Comparison of ENCODE assay signal across 12 mouse cellular contexts in the genomic region with DNA sequence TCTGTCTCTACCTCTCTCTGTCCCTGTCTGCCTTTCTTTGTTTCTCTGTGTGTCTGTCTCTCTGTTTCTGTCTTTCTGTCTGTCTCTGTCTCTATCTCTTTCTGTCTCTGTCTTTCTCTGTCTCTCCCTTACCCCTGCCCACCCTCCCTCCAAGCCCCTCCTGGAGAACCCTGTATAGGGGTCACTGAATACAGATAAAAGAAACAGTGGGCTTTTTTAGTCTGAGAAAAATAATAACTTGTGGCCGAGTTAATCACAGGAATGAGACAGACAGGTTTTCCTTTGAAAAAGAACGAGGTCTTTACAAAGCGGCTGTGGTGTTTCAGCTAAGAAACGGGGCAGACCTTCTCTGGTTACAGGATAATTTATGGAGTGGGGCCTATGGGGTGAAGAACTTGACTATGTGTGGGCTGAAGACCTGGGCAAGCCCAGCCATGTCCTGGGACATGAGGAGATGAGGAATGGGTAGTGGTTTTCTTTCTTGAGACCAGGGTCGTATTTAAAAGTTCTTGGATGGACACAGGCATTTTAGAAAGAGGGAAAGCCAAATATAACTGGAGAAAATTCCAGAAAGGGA.
A peak's percentile ranks its signal among the peaks of the same experiment; 100 is the strongest.
DNase-seq lines count a peak whose midpoint lies in the region; ATAC-seq lines count a peak whose summit lies in the region.
"Had no signal": no experiment of that assay in that cellular context is flagged by ENCODE, and none has a peak within 500 bp of the region (broad histone marks: within the 10 kb centered on the region; RNA-seq: fewer than 3 reads in every experiment).

No protein-coding gene starts in this region.

- no peak for DNase-seq in kidney, postnatal 10 days
- DNase-seq in embryo, embryonic 10 days (ENCODE audit: low spot score): peak; percentile 65
- peak; percentile 65 for DNase-seq in embryo, embryonic 11 days
- no peak for DNase-seq in left cerebral cortex, postnatal 25 days (ENCODE audit: low spot score in 2 of 2)
- DNase-seq in right cerebral cortex, postnatal 10 days (ENCODE audit: low spot score in 2 of 2): no peak
- DNase-seq: cerebellum, adult 9-11 months; lung, postnatal 14 days; thymus, postnatal 4 days had no signal

- H3K27me3 ChIP-seq in kidney, embryonic 15.5 days: no peaks in the 10 kb centered on the region
- H3K27me3 ChIP-seq in limb, embryonic 12.5 days: no peaks in the 10 kb centered on the region
- H3K27me3 ChIP-seq: hindbrain, embryonic 13.5 days had no signal

- no peak overlapping the region for H3K4me2 ChIP-seq in kidney, embryonic 15.5 days
- peak overlapping the region; percentile 4; the same call in 1 of the 2 replicates for H3K4me2 ChIP-seq in limb, embryonic 12.5 days
- H3K4me2 ChIP-seq: hindbrain, embryonic 13.5 days had no signal

- WGBS in kidney, embryonic 15.5 days: 12% methylated on average over 5 of the region's 5 CpGs
- WGBS in limb, embryonic 12.5 days: 8% methylated on average over 5 of the region's 5 CpGs

- H3K36me3 ChIP-seq in kidney, embryonic 15.5 days: no peaks in the 10 kb centered on the region
- no peaks in the 10 kb centered on the region for H3K36me3 ChIP-seq in limb, embryonic 12.5 days
- H3K36me3 ChIP-seq: hindbrain, embryonic 13.5 days had no signal

- intact Hi-C loops in left cerebral cortex, postnatal 25 days (cut with DNase I): no loop called here

- peaks cover 44% of the 10 kb centered on the region for H3K4me1 ChIP-seq in kidney, embryonic 15.5 days
- H3K4me1 ChIP-seq in limb, embryonic 12.5 days (replicated peaks): peaks cover 36% of the 10 kb centered on the region

- no peak overlapping the region for H3K4me3 ChIP-seq in kidney, embryonic 15.5 days (replicated peaks)
- no peak overlapping the region for H3K4me3 ChIP-seq in limb, embryonic 12.5 days (replicated peaks)
- H3K4me3 ChIP-seq: hindbrain, embryonic 13.5 days; myocyte had no signal

- H3K9ac ChIP-seq in kidney, embryonic 15.5 days: no peak overlapping the region
- peak overlapping the region; percentile 5; the same call in 1 of the 2 replicates for H3K9ac ChIP-seq in limb, embryonic 12.5 days (replicated peaks)
- H3K9ac ChIP-seq: hindbrain, embryonic 13.5 days had no signal

- ATAC-seq in kidney, embryonic 15.5 days (replicated peaks; ENCODE audit: low FRiP score): peak; percentile 78
- ATAC-seq in limb, embryonic 12.5 days (ENCODE audit: insufficient number of reproducible peaks, insufficient read depth, low FRiP score, low TSS enrichment, low read depth): no peak

- H3K27ac ChIP-seq in kidney, embryonic 15.5 days: peak overlapping the region; percentile 85
- peak overlapping the region; percentile 92 for H3K27ac ChIP-seq in limb, embryonic 12.5 days
- H3K27ac ChIP-seq: hindbrain, embryonic 13.5 days had no signal

- no peaks in the 10 kb centered on the region for H3K9me3 ChIP-seq in kidney, embryonic 15.5 days (replicated peaks)
- H3K9me3 ChIP-seq in limb, embryonic 12.5 days: no peaks in the 10 kb centered on the region
- H3K9me3 ChIP-seq: hindbrain, embryonic 13.5 days had no signal

Comparison
In these comparisons a context has a peak if more than half of its experiments do, and no peak if none do; other contexts are left out.
1. DNase-seq: peak in embryo, embryonic 10 days (single experiment) and embryo, embryonic 11 days (single experiment); none in kidney, postnatal 10 days (single experiment), left cerebral cortex, postnatal 25 days (0 of 2) and right cerebral cortex, postnatal 10 days (0 of 2).